Mouse (Mus musculus) thymus, adult 2 months (tissue): ENCODE measurements around the gene H2afb1.
"Not testable (repeated sequence)": the region's sequence is repeated elsewhere in the genome, so short reads cannot be mapped to it uniquely, and the experiment has no call there.

Experiments
- CTCF ChIP-seq: fragments of 200-500 bp; IDR thresholded peaks from 2 replicates; pipeline ENCODE4 v1.5.1; 2012; ENCODE audit warnings: mild to moderate bottlenecking, control low read depth, low read length, moderate library complexity, borderline replicate concordance; ENCODE audit not compliant: control insufficient read depth, poor library complexity, insufficient read depth; ENCODE audit errors: extremely low read depth
- POLR2A ChIP-seq: fragments of 200-500 bp; IDR thresholded peaks from 2 replicates; pipeline ENCODE4 v1.6.1; 2012; ENCODE audit warnings: mild to moderate bottlenecking, low read length, control low read depth, moderate library complexity; ENCODE audit not compliant: control insufficient read depth, poor library complexity, insufficient read depth; ENCODE audit errors: extremely low read depth

GRCm38 (mm10) chrX:117014457-117014856 lies at the start of gene H2afb1:
- not testable (repeated sequence) for TF ChIP-seq CTCF, POLR2A
